Comparison of ENCODE assay signal across 20 mouse cellular contexts in the genomic region with DNA sequence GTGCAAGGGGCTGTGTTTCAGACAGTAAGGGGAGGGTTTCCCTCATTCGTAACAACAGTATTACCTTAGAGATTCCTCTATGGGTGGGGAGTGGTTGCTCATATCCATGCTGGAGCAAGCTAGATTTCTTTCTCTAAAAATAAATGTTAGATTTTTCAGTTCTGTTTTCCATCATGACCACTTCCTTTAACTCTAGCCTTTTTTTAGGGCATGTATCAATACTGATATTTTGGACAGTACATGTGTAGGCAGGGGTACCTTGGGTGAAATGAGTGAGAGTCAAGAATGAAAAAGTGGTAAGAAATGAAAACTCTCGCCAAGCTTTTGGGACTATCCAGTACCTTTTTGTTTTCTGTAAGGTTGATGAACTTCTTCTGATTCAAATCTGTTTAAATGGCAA. TPM values are rescaled to one million over a fixed set of nuclear protein-coding genes. Genes with fewer than 3 reads are reported as not detected.
"Had no signal": no experiment of that assay in that cellular context is flagged by ENCODE, and none has a peak within 500 bp of the region (broad histone marks: within the 10 kb centered on the region; RNA-seq: fewer than 3 reads in every experiment).

No protein-coding gene starts in this region.

- H3K9ac ChIP-seq: liver, embryonic 12.5 days; liver, embryonic 14.5 days; lung, embryonic 14.5 days; midbrain, embryonic 13.5 days; midbrain, embryonic 15.5 days; neural tube, embryonic 12.5 days had no signal

- H3K9me3 ChIP-seq: liver, embryonic 12.5 days; megakaryocyte, embryonic 14.5 days; midbrain, embryonic 13.5 days; midbrain, embryonic 15.5 days; neural tube, embryonic 12.5 days had no signal

- H3K4me2 ChIP-seq: liver, embryonic 12.5 days; lung, embryonic 14.5 days; midbrain, embryonic 11.5 days; midbrain, embryonic 13.5 days; midbrain, embryonic 15.5 days; neural tube, embryonic 12.5 days had no signal

- H3K27me3 ChIP-seq: liver, embryonic 12.5 days; megakaryocyte, embryonic 14.5 days; midbrain, embryonic 13.5 days; midbrain, embryonic 15.5 days; neural tube, embryonic 12.5 days had no signal

- H3K36me3 ChIP-seq: liver, embryonic 12.5 days; midbrain, embryonic 13.5 days; midbrain, embryonic 15.5 days; neural tube, embryonic 12.5 days had no signal

- H3K4me1 ChIP-seq: liver, embryonic 12.5 days; midbrain, embryonic 13.5 days; midbrain, embryonic 15.5 days; neural tube, embryonic 12.5 days had no signal

- DNase-seq: lung, adult 18-20 months; lung, embryonic 14.5 days; lung, postnatal 10 days; lung, postnatal 4 days; right cerebral cortex, postnatal 25 days; thymus, adult 18-20 months; thymus, postnatal 14 days; thymus, postnatal 36 days had no signal

- H3K27ac ChIP-seq: liver, embryonic 12.5 days; liver, embryonic 14.5 days; midbrain, embryonic 13.5 days; midbrain, embryonic 15.5 days; neural tube, embryonic 12.5 days had no signal

- H3K4me3 ChIP-seq: liver, embryonic 12.5 days; megakaryocyte, embryonic 14.5 days; midbrain, embryonic 13.5 days; midbrain, embryonic 15.5 days; myocyte; neural tube, embryonic 12.5 days had no signal

- ATAC-seq: liver, embryonic 12.5 days; midbrain, embryonic 13.5 days; midbrain, embryonic 15.5 days had no signal

RNA-seq across cellular contexts. Expression of gene Rgs13, which starts 27.6 kb away (rescaled TPM):
- polyA plus RNA-seq: liver, embryonic 12.5 days; liver, embryonic 14.5 days; liver, embryonic 16.5 days; lung, embryonic 14.5 days; myocyte; spleen, adult 2 months had no signal

RNA-seq across cellular contexts. Expression of gene Rgs1, which starts 44.3 kb away (rescaled TPM):
- polyA plus RNA-seq: midbrain, embryonic 11.5 days; midbrain, embryonic 13.5 days; midbrain, embryonic 15.5 days; myocyte; neural tube, embryonic 12.5 days; neural tube, embryonic 14.5 days; stomach, embryonic 14.5 days had no signal
